Comparison of ENCODE assay signal across 24 mouse cellular contexts in the genomic region with DNA sequence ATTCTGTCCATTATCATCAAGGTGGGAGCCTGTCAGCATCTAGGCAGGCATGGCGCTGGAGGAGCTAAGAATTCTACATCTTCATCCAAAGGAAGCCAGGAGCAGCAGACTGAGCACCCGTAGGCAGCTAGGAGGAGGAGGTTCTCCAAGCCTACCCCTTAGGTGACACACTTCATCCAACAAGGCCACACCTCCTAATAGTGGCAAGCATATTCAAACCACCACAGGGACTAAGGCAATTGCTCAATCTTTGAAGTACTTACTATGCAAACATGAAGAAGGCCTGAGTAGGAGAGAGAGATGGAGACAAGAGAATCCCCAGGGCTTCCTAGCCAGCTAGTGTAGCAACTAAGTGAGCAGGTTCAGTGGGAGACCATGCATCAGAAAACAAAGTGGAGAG. TPM values are rescaled to one million over a fixed set of nuclear protein-coding genes. Genes with fewer than 3 reads are reported as not detected.
DNase-seq lines count a peak whose midpoint lies in the region; ATAC-seq lines count a peak whose summit lies in the region.
"Had no signal": no experiment of that assay in that cellular context is flagged by ENCODE, and none has a peak within 500 bp of the region (broad histone marks: within the 10 kb centered on the region; RNA-seq: fewer than 3 reads in every experiment).

No protein-coding gene starts in this region.

- H3K27me3 ChIP-seq in liver, embryonic 13.5 days = no peaks in the 10 kb centered on the region
- H3K27me3 ChIP-seq in liver, embryonic 11.5 days (replicated peaks; ENCODE audit: control insufficient read depth, insufficient read depth, low read length) = no peaks in the 10 kb centered on the region
- no peaks in the 10 kb centered on the region for H3K27me3 ChIP-seq in lung, embryonic 16.5 days (ENCODE audit: control insufficient read depth, insufficient read depth, low read depth, low read length)
- H3K27me3 ChIP-seq: embryonic facial prominence, embryonic 12.5 days; embryonic facial prominence, embryonic 15.5 days; forebrain, embryonic 12.5 days; forebrain, embryonic 15.5 days; hindbrain, embryonic 12.5 days; hindbrain, embryonic 15.5 days had no signal

- ATAC-seq in liver, embryonic 13.5 days (ENCODE audit: low read depth) = peak; percentile 23; the same call in 1 of the 2 replicates
- no peak for ATAC-seq in liver, embryonic 11.5 days (replicated peaks; ENCODE audit: low FRiP score)
- ATAC-seq in lung, embryonic 16.5 days (ENCODE audit: low read depth) = peak; percentile 60; the same call in 1 of the 2 replicates
- ATAC-seq in erythroid progenitor cell, adult 5-6 weeks (replicated peaks; ENCODE audit: low FRiP score, poor library complexity, severe bottlenecking) = 0 out of 2 replicates have a peak, but pooled peaks have one; percentile 10
- ATAC-seq: CD4-positive, CD25-positive, alpha-beta regulatory T cell, adult 4 months; forebrain, embryonic 15.5 days had no signal

- no peak overlapping the region for H3K9ac ChIP-seq in liver, embryonic 13.5 days
- no peak overlapping the region for H3K9ac ChIP-seq in liver, embryonic 11.5 days (ENCODE audit: low read depth, low read length)
- H3K9ac ChIP-seq in lung, embryonic 16.5 days (ENCODE audit: low read length) = no peak overlapping the region
- H3K9ac ChIP-seq: embryonic facial prominence, embryonic 12.5 days; embryonic facial prominence, embryonic 15.5 days; forebrain, embryonic 12.5 days; forebrain, embryonic 15.5 days; hindbrain, embryonic 12.5 days; hindbrain, embryonic 15.5 days had no signal

- no peak overlapping the region for H3K27ac ChIP-seq in liver, embryonic 13.5 days
- H3K27ac ChIP-seq in liver, embryonic 11.5 days (ENCODE audit: low read depth, low read length) = no peak overlapping the region
- no peak overlapping the region for H3K27ac ChIP-seq in lung, embryonic 16.5 days (ENCODE audit: low read length)
- H3K27ac ChIP-seq: embryonic facial prominence, embryonic 12.5 days; embryonic facial prominence, embryonic 15.5 days; forebrain, embryonic 12.5 days; forebrain, embryonic 15.5 days; hindbrain, embryonic 12.5 days; hindbrain, embryonic 15.5 days had no signal

- no peaks in the 10 kb centered on the region for H3K9me3 ChIP-seq in liver, embryonic 13.5 days (replicated peaks)
- H3K9me3 ChIP-seq in liver, embryonic 11.5 days (ENCODE audit: control insufficient read depth, low read length) = no peaks in the 10 kb centered on the region
- no peaks in the 10 kb centered on the region for H3K9me3 ChIP-seq in lung, embryonic 16.5 days (ENCODE audit: control insufficient read depth, low read length)
- H3K9me3 ChIP-seq: embryonic facial prominence, embryonic 12.5 days; embryonic facial prominence, embryonic 15.5 days; forebrain, embryonic 12.5 days; forebrain, embryonic 15.5 days; hindbrain, embryonic 12.5 days; hindbrain, embryonic 15.5 days had no signal

- H3K4me1 ChIP-seq in liver, embryonic 13.5 days (replicated peaks) = no peaks in the 10 kb centered on the region
- H3K4me1 ChIP-seq in liver, embryonic 11.5 days (replicated peaks; ENCODE audit: control insufficient read depth, insufficient read depth, low read length) = no peaks in the 10 kb centered on the region
- no peaks in the 10 kb centered on the region for H3K4me1 ChIP-seq in lung, embryonic 16.5 days (replicated peaks; ENCODE audit: control insufficient read depth, insufficient read depth, low read length)
- H3K4me1 ChIP-seq: embryonic facial prominence, embryonic 12.5 days; embryonic facial prominence, embryonic 15.5 days; forebrain, embryonic 12.5 days; forebrain, embryonic 15.5 days; hindbrain, embryonic 12.5 days; hindbrain, embryonic 15.5 days had no signal

- H3K4me2 ChIP-seq in liver, embryonic 13.5 days = no peak overlapping the region
- no peak overlapping the region for H3K4me2 ChIP-seq in liver, embryonic 11.5 days
- H3K4me2 ChIP-seq in lung, embryonic 16.5 days (ENCODE audit: low read depth, low read length) = no peak overlapping the region
- H3K4me2 ChIP-seq: embryonic facial prominence, embryonic 12.5 days; embryonic facial prominence, embryonic 15.5 days; forebrain, embryonic 12.5 days; forebrain, embryonic 15.5 days; heart, embryonic 11.5 days; hindbrain, embryonic 12.5 days; hindbrain, embryonic 15.5 days had no signal

- no peak for DNase-seq in liver, embryonic 13.5 days
- no peak for DNase-seq in liver, embryonic 11.5 days (ENCODE audit: low spot score)
- no peak for DNase-seq in lung, postnatal 10 days
- DNase-seq in lung, postnatal 36 days = peak; percentile 47
- no peak for DNase-seq in layer of hippocampus, adult 11-12 months (ENCODE audit: low spot score)
- DNase-seq: adrenal gland, adult 2 months; adrenal gland, postnatal 14 days; cerebellum, adult 11 months; cerebellum, adult 2 months; cerebellum, adult 9-11 months; cerebellum, postnatal 25 days; gastrocnemius, postnatal 10 days; gastrocnemius, postnatal 36 days; heart, adult 11 months had no signal

- no peak overlapping the region for H3K4me3 ChIP-seq in liver, embryonic 13.5 days (replicated peaks)
- no peak overlapping the region for H3K4me3 ChIP-seq in liver, embryonic 11.5 days (ENCODE audit: low read depth, low read length)
- H3K4me3 ChIP-seq in lung, embryonic 16.5 days (ENCODE audit: low read length) = no peak overlapping the region
- H3K4me3 ChIP-seq: embryonic facial prominence, embryonic 12.5 days; embryonic facial prominence, embryonic 15.5 days; forebrain, embryonic 12.5 days; forebrain, embryonic 15.5 days; hindbrain, embryonic 12.5 days; hindbrain, embryonic 15.5 days had no signal

- whole genome bisulfite sequencing in liver, embryonic 13.5 days (ENCODE audit: insufficient replicate concordance) = 94% methylated on average over 2 of the region's 2 CpGs
- 80% methylated on average over 2 of the region's 2 CpGs for WGBS in liver, embryonic 11.5 days
- WGBS in lung, embryonic 16.5 days = 85% methylated on average over 2 of the region's 2 CpGs

- peaks cover 65% of the 10 kb centered on the region for H3K36me3 ChIP-seq in liver, embryonic 13.5 days
- H3K36me3 ChIP-seq in liver, embryonic 11.5 days (ENCODE audit: control insufficient read depth, insufficient read depth, low read length) = peaks cover 15% of the 10 kb centered on the region
- peaks cover 16% of the 10 kb centered on the region for H3K36me3 ChIP-seq in lung, embryonic 16.5 days (ENCODE audit: control insufficient read depth, insufficient read depth, low read length)

RNA-seq across cellular contexts. Expression of gene Susd1, which starts 52.7 kb away (rescaled TPM):
- 11.2 and 13.5 TPM in 2 replicates for polyA plus RNA-seq in liver, embryonic 13.5 days (2015; fragmentation: Nextera tagmentation; extraction: Ambion mirVana)
- 15.8 and 20.8 TPM in 2 replicates for polyA plus RNA-seq in liver, embryonic 11.5 days (2014; fragmentation: Nextera tagmentation; extraction: Ambion mirVana)
- polyA plus RNA-seq in lung, embryonic 16.5 days (2015; fragmentation: Nextera tagmentation; extraction: Ambion mirVana) = 8.6 and 9.9 TPM in 2 replicates
- total RNA-seq in erythroid progenitor cell, adult 5-6 weeks (2015; ENCODE audit: low replicate concordance) = 17.7 and 42.8 TPM in 2 replicates
- total RNA-seq in erythroid progenitor cell, adult 5-6 weeks (2017; ENCODE audit: low replicate concordance) = 23.1 and 24.7 TPM in 2 replicates

RNA-seq across cellular contexts. Expression of gene Ptbp3, which starts 58.1 kb away (rescaled TPM):
- 44.2 and 60.6 TPM in 2 replicates for polyA plus RNA-seq in liver, embryonic 13.5 days (2015; fragmentation: Nextera tagmentation; extraction: Ambion mirVana)
- polyA plus RNA-seq in liver, embryonic 11.5 days (2014; fragmentation: Nextera tagmentation; extraction: Ambion mirVana) = 77.7 and 80.0 TPM in 2 replicates
- polyA plus RNA-seq in lung, embryonic 16.5 days (2015; fragmentation: Nextera tagmentation; extraction: Ambion mirVana) = 53.9 and 55.5 TPM in 2 replicates
- total RNA-seq in erythroid progenitor cell, adult 5-6 weeks (2015; ENCODE audit: low replicate concordance) = 256 and 320 TPM in 2 replicates
- total RNA-seq in erythroid progenitor cell, adult 5-6 weeks (2017; ENCODE audit: low replicate concordance) = 179 and 231 TPM in 2 replicates
